9 mouse cellular contexts compared by ENCODE assay signal in the genomic region with DNA sequence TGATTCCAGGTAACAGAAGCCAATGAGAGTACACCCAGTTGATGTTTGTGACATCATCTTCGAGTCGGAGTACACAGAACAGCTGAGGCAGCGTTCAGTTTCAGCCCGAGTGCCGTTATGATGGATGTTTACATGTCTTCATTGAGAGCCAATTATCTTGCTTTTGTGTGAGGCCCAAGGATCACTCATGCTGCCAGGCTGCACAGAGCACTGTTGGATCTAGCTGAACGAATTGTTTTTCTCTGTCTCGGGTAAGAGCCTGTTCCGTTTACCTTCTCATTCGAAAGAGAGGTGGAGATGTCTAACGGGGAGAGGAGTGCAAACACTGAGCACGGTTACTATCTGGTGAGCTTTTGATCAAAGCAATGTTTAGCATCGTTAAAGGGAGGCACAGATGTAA.
DNase-seq lines count a peak whose midpoint lies in the region; ATAC-seq and TF ChIP-seq lines count a peak whose summit lies in the region.
"Had no signal": no experiment of that assay in that cellular context is flagged by ENCODE, and none has a peak within 500 bp of the region (broad histone marks: within the 10 kb centered on the region; RNA-seq: fewer than 3 reads in every experiment).

No protein-coding gene starts in this region.

- H3K27me3 ChIP-seq in neural tube, embryonic 11.5 days (ENCODE audit: control insufficient read depth, insufficient read depth, low read length), result no peaks in the 10 kb centered on the region
- H3K27me3 ChIP-seq in neural tube, embryonic 14.5 days (ENCODE audit: control insufficient read depth, insufficient read depth, low read length), result no peaks in the 10 kb centered on the region

- H3K36me3 ChIP-seq in neural tube, embryonic 11.5 days (ENCODE audit: control insufficient read depth, insufficient read depth, low read length), result no peaks in the 10 kb centered on the region
- no peaks in the 10 kb centered on the region for H3K36me3 ChIP-seq in neural tube, embryonic 14.5 days (ENCODE audit: control insufficient read depth, insufficient read depth, low read length)

- no peaks in the 10 kb centered on the region for H3K9me3 ChIP-seq in neural tube, embryonic 11.5 days (ENCODE audit: control insufficient read depth, low read length)
- no peaks in the 10 kb centered on the region for H3K9me3 ChIP-seq in neural tube, embryonic 14.5 days (ENCODE audit: control insufficient read depth, low read length)

- no peak overlapping the region; the same call in 1 of the 2 replicates for H3K4me2 ChIP-seq in neural tube, embryonic 11.5 days (ENCODE audit: low read depth)
- peak overlapping the region; percentile 38 for H3K4me2 ChIP-seq in neural tube, embryonic 14.5 days (ENCODE audit: low read depth, low read length)

- H3K9ac ChIP-seq in neural tube, embryonic 11.5 days (ENCODE audit: low read length), result no peak overlapping the region
- H3K9ac ChIP-seq in neural tube, embryonic 14.5 days (replicated peaks; ENCODE audit: low read depth, low read length), result peak overlapping the region; percentile 33; the same call in 1 of the 2 replicates

- no peak for ATAC-seq in neural tube, embryonic 11.5 days (ENCODE audit: insufficient read depth, low FRiP score, low TSS enrichment)
- ATAC-seq in neural tube, embryonic 14.5 days (ENCODE audit: low read depth), result peak; percentile 86; the same call in 1 of the 2 replicates

- no peak overlapping the region for H3K4me3 ChIP-seq in neural tube, embryonic 11.5 days (ENCODE audit: low read depth, low read length)
- H3K4me3 ChIP-seq in neural tube, embryonic 14.5 days (ENCODE audit: low read depth, low read length), result peak overlapping the region; percentile 33
- H3K4me3 ChIP-seq in gastrocnemius, adult 2 months, result no peak overlapping the region

- peak; percentile 3 for DNase-seq in adrenal gland, adult 2 months
- no peak for DNase-seq in adrenal gland, postnatal 36 days
- DNase-seq in neural tube, embryonic 11.5 days (ENCODE audit: low spot score), result peak; percentile 47
- no peak for DNase-seq in neural tube, embryonic 10.5 days (ENCODE audit: extremely low spot score, low spot score)
- DNase-seq in layer of hippocampus, postnatal 36 days, result peak; percentile 8 to 32
- no peak for DNase-seq in gastrocnemius, adult 2 months
- no peak for DNase-seq in c-Kit-positive CD71-positive TER-119-positive erythroid progenitor cells, embryonic 14.5 days (ENCODE audit: low spot score)

- no peak for TF ChIP-seq CTCF in gastrocnemius, adult 2 months (IDR thresholded peaks at IDR 0.05)

- no peak overlapping the region for H3K27ac ChIP-seq in neural tube, embryonic 11.5 days (ENCODE audit: low read depth, low read length)
- peak overlapping the region; percentile 34; the same call in 1 of the 2 replicates for H3K27ac ChIP-seq in neural tube, embryonic 14.5 days (ENCODE audit: low read depth, low read length)
- H3K27ac ChIP-seq in gastrocnemius, adult 2 months, result no peak overlapping the region
- H3K27ac ChIP-seq: macrophage had no signal

- 38% methylated on average over 12 of the region's 12 CpGs for WGBS in neural tube, embryonic 11.5 days
- WGBS in neural tube, embryonic 14.5 days, result 19% methylated on average over 12 of the region's 12 CpGs

- intact Hi-C loops in gastrocnemius, adult 2 months (cut with DNase I), result no loop called here

- H3K4me1 ChIP-seq in neural tube, embryonic 11.5 days (ENCODE audit: control insufficient read depth, insufficient read depth, low read length), result no peaks in the 10 kb centered on the region
- no peaks in the 10 kb centered on the region for H3K4me1 ChIP-seq in neural tube, embryonic 14.5 days (ENCODE audit: control insufficient read depth, insufficient read depth, low read length)

Comparison
In these comparisons a context has a peak if more than half of its experiments do, and no peak if none do; other contexts are left out.
1. DNase-seq: peak in adrenal gland, adult 2 months (single experiment), neural tube, embryonic 11.5 days (single experiment) and layer of hippocampus, postnatal 36 days (2 of 2); none in adrenal gland, postnatal 36 days (0 of 2), neural tube, embryonic 10.5 days (single experiment), gastrocnemius, adult 2 months (single experiment) and c-Kit-positive CD71-positive TER-119-positive erythroid progenitor cells, embryonic 14.5 days (single experiment).